Mouse (Mus musculus): ENCODE results near the gene Prex1. TPM values are rescaled to one million over a fixed set of nuclear protein-coding genes. Genes with fewer than 3 reads are reported as not detected.

The Prex1 gene
- polyA plus RNA-seq, 1 experiment from 2014 or later: 9.5 TPM

GRCm38 (mm10) chr2:166674693-166675092 lies 38.9 kb downstream of the Prex1 start:
- H3K27me3 ChIP-seq (ENCODE audit: control insufficient read depth, insufficient read depth, low read length): peaks cover under 1% of the 10 kb centered on the region; the same call in 1 of the 2 replicates
- no peak overlapping the region for H3K4me3 ChIP-seq (ENCODE audit: control insufficient read depth in 1 of 2, insufficient read depth in 1 of 2, low read depth in 1 of 2, low read length in 2 of 2)
- no peak overlapping the region for H3K27ac ChIP-seq (replicated peaks in 1 of 2; ENCODE audit: control insufficient read depth in 1 of 2, insufficient read depth in 1 of 2, low read depth in 2 of 2, low read length in 2 of 2)
- peaks cover 6 to 29% of the 10 kb centered on the region in 2 experiments; a peak in 3 of 4 replicates for H3K4me1 ChIP-seq (ENCODE audit: control insufficient read depth in 2 of 2, insufficient read depth in 2 of 2, low read length in 2 of 2)
- no peak for ATAC-seq (ENCODE audit: insufficient number of reproducible peaks, insufficient read depth, low FRiP score, low read depth)
- no peak overlapping the region for H3K4me2 ChIP-seq (ENCODE audit: low read length)
- H3K9me3 ChIP-seq (ENCODE audit: control insufficient read depth, low read length): no peaks in the 10 kb centered on the region
- WGBS: 9% methylated on average over 12 of the region's 12 CpGs
- no peak overlapping the region for H3K9ac ChIP-seq (ENCODE audit: low read length)
- no peaks in the 10 kb centered on the region for H3K36me3 ChIP-seq (ENCODE audit: control insufficient read depth, insufficient read depth, low read length)

GRCm38 (mm10) chr2:166673951-166674350 lies 39.7 kb downstream of the Prex1 start:
- Histone ChIP-seq H3K4me2 (ENCODE audit: low read length) (no peak overlapping the region), H3K27ac (replicated peaks in 1 of 2; ENCODE audit: control insufficient read depth in 1 of 2, insufficient read depth in 1 of 2, low read depth in 2 of 2, low read length in 2 of 2) (no peak overlapping the region), H3K4me1 (ENCODE audit: control insufficient read depth in 2 of 2, insufficient read depth in 2 of 2, low read length in 2 of 2) (peaks cover 4 to 26% of the 10 kb centered on the region in 2 experiments; a peak in 3 of 4 replicates), H3K9me3 (ENCODE audit: control insufficient read depth, low read length) (no peaks in the 10 kb centered on the region), H3K4me3 (ENCODE audit: control insufficient read depth in 1 of 2, insufficient read depth in 1 of 2, low read depth in 1 of 2, low read length in 2 of 2) (no peak overlapping the region), H3K27me3 (ENCODE audit: control insufficient read depth, insufficient read depth, low read length) (peaks cover 3% of the 10 kb centered on the region; the same call in 1 of the 2 replicates), H3K36me3 (ENCODE audit: control insufficient read depth, insufficient read depth, low read length) (no peaks in the 10 kb centered on the region), H3K9ac (ENCODE audit: low read length) (no peak overlapping the region)
- no peak for ATAC-seq (ENCODE audit: insufficient number of reproducible peaks, insufficient read depth, low FRiP score, low read depth)
- WGBS: 65% methylated on average over 12 of the region's 12 CpGs

- ATAC-seq (ENCODE audit: insufficient number of reproducible peaks, insufficient read depth, low FRiP score, low read depth): no peak
- Histone ChIP-seq H3K4me1 (ENCODE audit: control insufficient read depth in 2 of 2, insufficient read depth in 2 of 2, low read length in 2 of 2) (peaks cover 18 to 41% of the 10 kb centered on the region in 2 experiments), H3K9ac (ENCODE audit: low read length) (no peak overlapping the region), H3K36me3 (ENCODE audit: control insufficient read depth, insufficient read depth, low read length) (no peaks in the 10 kb centered on the region), H3K9me3 (ENCODE audit: control insufficient read depth, low read length) (no peaks in the 10 kb centered on the region), H3K4me2 (ENCODE audit: low read length) (no peak overlapping the region), H3K27me3 (ENCODE audit: control insufficient read depth, insufficient read depth, low read length) (peaks cover 3% of the 10 kb centered on the region; the same call in 1 of the 2 replicates), H3K4me3 (ENCODE audit: control insufficient read depth in 1 of 2, insufficient read depth in 1 of 2, low read depth in 1 of 2, low read length in 2 of 2) (no peak overlapping the region), H3K27ac (replicated peaks in 1 of 2; ENCODE audit: control insufficient read depth in 1 of 2, insufficient read depth in 1 of 2, low read depth in 2 of 2, low read length in 2 of 2) (no peak overlapping the region)
- 85% methylated on average over 14 of the region's 14 CpGs for WGBS
These were observed 41.3 kb downstream of the Prex1 start for GRCm38 (mm10) chr2:166672171-166672965.

GRCm38 (mm10) chr2:166671614-166672013 lies 42.0 kb downstream of the Prex1 start:
- H3K27me3 ChIP-seq (ENCODE audit: control insufficient read depth, insufficient read depth, low read length): peaks cover 3% of the 10 kb centered on the region; the same call in 1 of the 2 replicates
- H3K27ac ChIP-seq (replicated peaks in 1 of 2; ENCODE audit: control insufficient read depth in 1 of 2, insufficient read depth in 1 of 2, low read depth in 2 of 2, low read length in 2 of 2): no peak overlapping the region
- H3K4me2 ChIP-seq (ENCODE audit: low read length): no peak overlapping the region
- H3K4me3 ChIP-seq (ENCODE audit: control insufficient read depth in 1 of 2, insufficient read depth in 1 of 2, low read depth in 1 of 2, low read length in 2 of 2): no peak overlapping the region
- H3K36me3 ChIP-seq (ENCODE audit: control insufficient read depth, insufficient read depth, low read length): no peaks in the 10 kb centered on the region
- ATAC-seq (ENCODE audit: insufficient number of reproducible peaks, insufficient read depth, low FRiP score, low read depth): no peak
- no peaks in the 10 kb centered on the region for H3K9me3 ChIP-seq (ENCODE audit: control insufficient read depth, low read length)
- H3K9ac ChIP-seq (ENCODE audit: low read length): no peak overlapping the region
- 89% methylated on average over 14 of the region's 14 CpGs for WGBS
- H3K4me1 ChIP-seq (ENCODE audit: control insufficient read depth in 2 of 2, insufficient read depth in 2 of 2, low read length in 2 of 2): peaks cover 22 to 44% of the 10 kb centered on the region in 2 experiments

GRCm38 (mm10) chr2:166671019-166671418 lies 42.6 kb downstream of the Prex1 start:
- no peak for ATAC-seq (ENCODE audit: insufficient number of reproducible peaks, insufficient read depth, low FRiP score, low read depth)
- Histone ChIP-seq H3K4me3 (ENCODE audit: control insufficient read depth in 1 of 2, insufficient read depth in 1 of 2, low read depth in 1 of 2, low read length in 2 of 2) (no peak overlapping the region), H3K27me3 (ENCODE audit: control insufficient read depth, insufficient read depth, low read length) (peaks cover 3% of the 10 kb centered on the region; the same call in 1 of the 2 replicates), H3K36me3 (ENCODE audit: control insufficient read depth, insufficient read depth, low read length) (no peaks in the 10 kb centered on the region), H3K4me1 (ENCODE audit: control insufficient read depth in 2 of 2, insufficient read depth in 2 of 2, low read length in 2 of 2) (peaks cover 22 to 44% of the 10 kb centered on the region in 2 experiments), H3K9me3 (ENCODE audit: control insufficient read depth, low read length) (no peaks in the 10 kb centered on the region), H3K4me2 (ENCODE audit: low read length) (no peak overlapping the region), H3K9ac (ENCODE audit: low read length) (no peak overlapping the region), H3K27ac (replicated peaks in 1 of 2; ENCODE audit: control insufficient read depth in 1 of 2, insufficient read depth in 1 of 2, low read depth in 2 of 2, low read length in 2 of 2) (no peak overlapping the region)
- whole genome bisulfite sequencing: 30% methylated on average over 8 of the region's 8 CpGs

- 84% methylated on average over 9 of the region's 9 CpGs for WGBS
- Histone ChIP-seq H3K9me3 (ENCODE audit: control insufficient read depth, low read length) (no peaks in the 10 kb centered on the region), H3K27ac (replicated peaks in 1 of 2; ENCODE audit: control insufficient read depth in 1 of 2, insufficient read depth in 1 of 2, low read depth in 2 of 2, low read length in 2 of 2) (no peak overlapping the region), H3K4me1 (ENCODE audit: control insufficient read depth in 2 of 2, insufficient read depth in 2 of 2, low read length in 2 of 2) (peaks cover 19 to 41% of the 10 kb centered on the region in 2 experiments), H3K4me2 (ENCODE audit: low read length) (no peak overlapping the region), H3K9ac (ENCODE audit: low read length) (no peak overlapping the region), H3K36me3 (ENCODE audit: control insufficient read depth, insufficient read depth, low read length) (no peaks in the 10 kb centered on the region), H3K4me3 (ENCODE audit: control insufficient read depth in 1 of 2, insufficient read depth in 1 of 2, low read depth in 1 of 2, low read length in 2 of 2) (no peak overlapping the region), H3K27me3 (ENCODE audit: control insufficient read depth, insufficient read depth, low read length) (peaks cover 3% of the 10 kb centered on the region; the same call in 1 of the 2 replicates)
- no peak for ATAC-seq (ENCODE audit: insufficient number of reproducible peaks, insufficient read depth, low FRiP score, low read depth)
These were observed 43.7 kb downstream of the Prex1 start for GRCm38 (mm10) chr2:166669922-166670321.

- peak overlapping the region; percentile 20 to 49 for H3K27ac ChIP-seq (replicated peaks in 1 of 2; ENCODE audit: control insufficient read depth in 1 of 2, insufficient read depth in 1 of 2, low read depth in 2 of 2, low read length in 2 of 2)
- peaks cover 20 to 42% of the 10 kb centered on the region in 2 experiments for H3K4me1 ChIP-seq (ENCODE audit: control insufficient read depth in 2 of 2, insufficient read depth in 2 of 2, low read length in 2 of 2)
- no peaks in the 10 kb centered on the region for H3K36me3 ChIP-seq (ENCODE audit: control insufficient read depth, insufficient read depth, low read length)
- WGBS: 15% methylated on average over 22 of the region's 22 CpGs
- H3K9ac ChIP-seq (ENCODE audit: low read length): peak overlapping the region; percentile 42; the same call in 1 of the 2 replicates
- H3K27me3 ChIP-seq (ENCODE audit: control insufficient read depth, insufficient read depth, low read length): peaks cover 3% of the 10 kb centered on the region; the same call in 1 of the 2 replicates
- ATAC-seq (ENCODE audit: insufficient number of reproducible peaks, insufficient read depth, low FRiP score, low read depth): peak; percentile 76
- H3K9me3 ChIP-seq (ENCODE audit: control insufficient read depth, low read length): no peaks in the 10 kb centered on the region
- H3K4me3 ChIP-seq (ENCODE audit: control insufficient read depth in 1 of 2, insufficient read depth in 1 of 2, low read depth in 1 of 2, low read length in 2 of 2): 0 out of 4 replicates have a peak overlapping the region, but pooled peaks of 1 of the 2 experiments have one; percentile 2
- H3K4me2 ChIP-seq (ENCODE audit: low read length): peak overlapping the region; percentile 54
These were observed 45.6 kb downstream of the Prex1 start for GRCm38 (mm10) chr2:166667790-166668695.
